Mouse (Mus musculus) gastrocnemius, postnatal 14 days (tissue): ENCODE measurements around the gene Iscu. TPM values are rescaled to one million over a fixed set of nuclear protein-coding genes. Genes with fewer than 3 reads are reported as not detected.
"Not testable (repeated sequence)": the region's sequence is repeated elsewhere in the genome, so short reads cannot be mapped to it uniquely, and the experiment has no call there.

ENCODE experiments used
- DNase-seq: peaks from one replicate; pipeline ENCODE4 v3.0.0; 2021; ENCODE audit warnings: mixed read lengths
- intact Hi-C: fragments of 180-260 bp; cut with DNase I; formaldehyde crosslinking; loops from one replicate; pipeline ENCODE4 v1.15.1; 2025; ENCODE audit warnings: low total_unique reads
- total RNA-seq, 2 experiments: library from RNA; stranded (reverse); gene quantifications; 2 replicates each; pipeline ENCODE4 v1.2.3; 2021

Iscu gene
- total RNA-seq, 2 experiments from 2014 or later, result 92.5 to 102 TPM

GRCm38 (mm10) chr5:113807712-113808111 is 35.2 kb downstream of the Iscu start:
- intact Hi-C loops, result no loop called here
- no peak for DNase-seq

DNA sequence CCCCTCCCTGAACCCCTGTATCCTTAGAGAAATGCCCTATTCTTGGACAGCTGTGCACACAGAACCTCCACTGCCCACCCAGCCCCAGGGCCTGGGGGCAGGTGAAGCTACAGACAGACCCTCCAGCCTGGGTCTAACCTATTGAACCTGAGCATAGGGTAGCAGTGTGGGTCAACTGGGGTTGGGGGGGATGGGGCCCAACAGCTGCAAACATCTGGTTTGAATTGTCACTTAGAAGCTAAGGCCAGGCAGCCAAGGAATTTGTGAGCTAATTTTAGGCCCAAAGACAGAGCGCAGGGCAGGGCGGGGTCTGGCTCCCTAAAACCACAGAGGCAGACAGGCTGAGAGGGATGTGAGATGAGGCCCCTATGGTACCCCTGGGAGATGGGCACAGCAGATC is 35.6 kb downstream of the Iscu start:
- no peak for DNase-seq
- intact Hi-C loops, result no loop called here

GRCm38 (mm10) chr5:113810111-113810510 is 37.6 kb downstream of the Iscu start:
- intact Hi-C loops, result loop anchor here (10.0 kb wide), 1 partner anchor 445 kb away; no protein-coding TSS in a partner anchor

GRCm38 (mm10) chr5:113811824-113812420 is 39.4 kb downstream of the Iscu start:
- intact Hi-C loops, result loop anchor here (2.0 to 10.0 kb wide), 2 partner anchors 35 to 447 kb away; no protein-coding TSS in a partner anchor
- not testable (repeated sequence) for DNase-seq

More at GRCm38 (mm10) chr5:113810111-113810510, 37.6 kb downstream of the Iscu start:
- DNase-seq, result no peak

DNA sequence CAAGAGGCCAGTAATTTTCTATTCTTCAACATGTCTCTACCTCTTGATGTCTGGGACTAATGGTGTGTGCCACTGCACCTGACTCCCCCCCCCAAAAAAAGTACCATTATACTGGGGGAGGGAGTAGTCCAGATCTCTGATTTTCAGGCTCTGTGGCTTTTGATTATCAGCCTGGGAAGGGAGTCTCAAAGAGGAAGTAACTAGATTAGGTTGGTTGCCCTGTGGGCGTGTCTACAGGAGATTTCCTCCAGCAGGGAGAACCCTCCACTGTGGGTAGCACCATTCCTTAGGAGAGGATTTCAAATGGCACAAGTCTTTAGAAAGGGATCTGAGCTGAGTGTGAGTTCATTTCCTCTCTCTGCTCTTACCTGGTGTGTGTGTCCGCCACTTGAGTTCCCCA is 40.1 kb downstream of the Iscu start:
- DNase-seq, result no peak
- intact Hi-C loops, result loop anchor here (2.0 to 10.0 kb wide), 2 partner anchors 36 to 448 kb away; no protein-coding TSS in a partner anchor

DNA sequence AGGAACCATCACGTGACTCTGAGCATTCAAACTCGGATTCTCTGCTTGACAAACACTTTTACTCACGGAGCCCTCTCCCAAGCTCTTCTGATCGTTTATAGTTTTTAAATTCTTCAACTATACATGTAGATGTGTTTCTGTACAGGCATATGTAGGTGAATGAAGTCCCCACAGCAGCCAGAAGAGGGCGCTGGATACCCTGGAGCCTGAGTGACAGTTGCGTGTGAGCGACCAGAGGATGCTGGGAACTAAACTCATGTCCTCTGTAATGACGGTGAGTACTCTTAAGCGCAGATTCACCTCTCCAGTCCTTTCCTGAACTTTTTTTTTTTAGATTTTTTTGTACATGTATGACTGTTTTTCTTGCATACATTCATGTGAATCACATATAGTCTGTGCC is 41.1 kb downstream of the Iscu start:
- intact Hi-C loops, result loop anchor here (2.0 to 10.0 kb wide), 2 partner anchors 37 to 449 kb away; no protein-coding TSS in a partner anchor
- no peak for DNase-seq

DNA sequence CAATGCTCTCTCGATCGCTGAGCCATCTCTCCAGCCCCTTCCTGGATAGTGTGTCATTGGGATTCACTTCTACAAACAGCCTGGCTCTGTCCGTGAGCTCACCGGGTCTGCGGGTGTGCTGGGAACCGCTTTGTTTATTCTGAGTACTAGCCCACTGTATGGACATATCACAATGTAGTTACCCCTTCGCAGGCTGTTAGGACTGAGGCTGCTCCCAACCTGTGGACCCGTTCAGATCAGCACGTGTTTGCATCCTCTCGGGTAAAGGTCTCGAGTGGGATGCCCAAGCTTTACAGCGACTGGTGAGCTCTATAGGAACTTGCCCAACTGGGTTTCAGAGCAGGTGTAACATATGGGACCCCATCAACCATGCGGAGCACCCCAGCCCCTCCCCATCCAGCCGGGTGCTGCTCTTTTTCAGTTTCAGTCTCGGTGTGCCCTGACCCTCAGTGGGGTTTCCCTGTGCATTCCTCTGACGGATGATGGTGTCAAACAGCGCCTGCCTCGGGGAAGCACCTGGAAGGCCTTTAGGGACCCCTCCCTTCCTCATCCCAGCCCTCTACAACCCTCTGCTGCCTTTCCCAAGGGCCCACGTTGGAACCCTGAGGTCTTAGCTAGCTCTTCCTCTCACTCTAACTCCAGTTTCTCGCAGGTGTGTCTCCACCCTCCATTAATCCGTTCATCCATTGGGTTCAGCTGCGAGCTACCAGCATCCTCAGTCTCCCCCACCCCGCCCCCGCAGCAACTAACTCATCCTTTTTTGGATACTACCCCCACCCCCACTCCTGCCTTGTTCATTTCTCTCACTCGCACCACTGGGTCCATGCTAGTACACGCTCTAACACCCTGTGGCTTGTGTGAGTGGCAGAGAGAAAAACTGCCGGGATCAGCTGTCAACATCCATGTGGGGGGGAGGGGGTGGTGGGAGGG is 41.8 kb downstream of the Iscu start:
- intact Hi-C loops, result loop anchor here (10.0 kb wide), 1 partner anchor 450 kb away; no protein-coding TSS in a partner anchor
- no peak for DNase-seq

GRCm38 (mm10) chr5:113815041-113815389 is 42.5 kb downstream of the Iscu start:
- intact Hi-C loops, result loop anchor here (10.0 kb wide), 1 partner anchor 450 kb away; no protein-coding TSS in a partner anchor

GRCm38 (mm10) chr5:113815638-113816152 is 43.1 kb downstream of the Iscu start:
- peak; percentile 82 for DNase-seq

More at GRCm38 (mm10) chr5:113815041-113815389, 42.5 kb downstream of the Iscu start:
- DNase-seq, result no peak

GRCm38 (mm10) chr5:113818572-113818971 is 46.0 kb downstream of the Iscu start:
- no peak for DNase-seq
- intact Hi-C loops, result loop anchor here (10.0 kb wide), 1 partner anchor 454 kb away; no protein-coding TSS in a partner anchor

More at GRCm38 (mm10) chr5:113815638-113816152, 43.1 kb downstream of the Iscu start:
- intact Hi-C loops, result loop anchor here (10.0 kb wide), 1 partner anchor 451 kb away; no protein-coding TSS in a partner anchor

DNA sequence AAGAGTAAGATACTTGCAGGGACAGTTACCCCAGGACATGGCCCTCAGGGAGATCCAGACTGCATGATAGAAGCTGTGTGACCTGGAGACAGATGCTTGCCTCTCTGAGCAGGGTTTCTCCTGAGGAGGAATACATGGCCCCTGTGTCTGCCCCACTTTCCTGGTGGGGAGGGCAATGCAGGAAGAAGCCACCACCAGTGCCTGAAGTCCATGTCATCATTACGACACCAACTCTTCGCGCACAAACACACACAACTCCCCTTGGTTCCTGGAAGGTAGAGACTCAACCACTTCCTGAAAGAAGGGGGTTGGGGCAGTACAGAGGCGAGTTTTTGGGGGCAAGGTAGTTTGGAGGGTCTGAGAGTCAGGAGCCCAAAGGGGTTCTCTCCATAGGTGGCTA is 51.7 kb downstream of the Iscu start:
- intact Hi-C loops, result no loop called here
- no peak for DNase-seq

DNA sequence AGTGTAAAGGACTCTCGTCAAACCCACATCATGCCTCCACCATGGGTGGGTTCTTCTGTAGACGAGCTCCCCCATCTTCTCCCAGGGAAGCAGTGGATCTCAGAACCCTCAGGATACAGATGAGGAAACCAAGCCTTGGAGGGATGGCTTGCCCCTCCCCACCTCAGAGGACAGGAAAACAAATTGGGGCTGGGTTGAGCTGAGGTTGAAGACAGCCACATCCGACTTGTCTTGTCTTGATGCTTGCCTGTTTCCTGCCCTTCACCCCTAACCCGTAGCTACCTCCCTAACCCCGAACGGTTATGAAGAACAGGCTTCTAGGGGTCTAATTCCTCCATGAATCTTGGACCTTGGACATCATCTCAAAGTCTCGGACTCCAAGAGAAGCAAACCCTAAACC is 53.0 kb downstream of the Iscu start:
- intact Hi-C loops, result no loop called here
- no peak for DNase-seq

- intact Hi-C loops, result no loop called here
- no peak for DNase-seq
Observed at GRCm38 (mm10) chr5:113826619-113827018, 54.1 kb downstream of the Iscu start.

Other genes starting within 250 kb of the Iscu start
- 10 to 100 TPM; 14.6 to 14.8 TPM for gene Cmklr1, start 122.3 kb upstream of the Iscu start, total RNA-seq
- gene 1700069L16Rik, start 48.0 kb upstream of the Iscu start, total RNA-seq, result not detected
- 1 to 10 TPM; 4.9 TPM for gene Ficd, start 36.9 kb upstream of the Iscu start, total RNA-seq
- gene Sart3, start 238 bp upstream of the Iscu start, total RNA-seq, result 1 to 10 TPM; 6.5 to 6.9 TPM
- gene Tmem119, start 27.8 kb downstream of the Iscu start, total RNA-seq, result 10 to 100 TPM in 1 of 2 experiments, 1 to 10 TPM in 1; 5.8 to 11.2 TPM
- 1 to 10 TPM; 1.1 TPM for gene Selplg, start 59.9 kb downstream of the Iscu start, total RNA-seq
- gene Coro1c, start 136.0 kb downstream of the Iscu start, total RNA-seq, result 10 to 100 TPM; 24.0 to 28.7 TPM
- 1 to 10 TPM; 5.6 to 8.9 TPM for gene Ssh1, start 221.1 kb downstream of the Iscu start, total RNA-seq
- not detected for gene Dao, start 231.0 kb downstream of the Iscu start, total RNA-seq